Mouse (Mus musculus) embryo, embryonic 10.5 days (tissue): Measurements from ENCODE around the gene Igfbp7.

Experiments used
- DNase-seq: peaks from one replicate; pipeline ENCODE4 v3.0.0-alpha.2; 2015; ENCODE audit warnings: low spot score

The Igfbp7 gene

GRCm38 (mm10) chr5:77379434-77380135 is 28.3 kb downstream of the Igfbp7 start:
- DNase-seq = no peak

- DNase-seq = no peak
These were observed 29.8 kb downstream of the Igfbp7 start for GRCm38 (mm10) chr5:77378027-77378426.

- DNase-seq = no peak
These were observed 32.3 kb downstream of the Igfbp7 start for GRCm38 (mm10) chr5:77375546-77375945.

GRCm38 (mm10) chr5:77374945-77375344 is 32.9 kb downstream of the Igfbp7 start:
- DNase-seq = no peak

GRCm38 (mm10) chr5:77372778-77373177 is 35.1 kb downstream of the Igfbp7 start:
- DNase-seq = peak; percentile 40

GRCm38 (mm10) chr5:77372242-77372641 is 35.6 kb downstream of the Igfbp7 start:
- no peak for DNase-seq

- no peak for DNase-seq
These were observed 37.4 kb downstream of the Igfbp7 start for GRCm38 (mm10) chr5:77370378-77370892.

- DNase-seq = no peak
These were observed 38.4 kb downstream of the Igfbp7 start for GRCm38 (mm10) chr5:77369394-77369793.

- no peak for DNase-seq
These were observed 39.6 kb downstream of the Igfbp7 start for GRCm38 (mm10) chr5:77368194-77368593.

GRCm38 (mm10) chr5:77367682-77368081 is 40.2 kb downstream of the Igfbp7 start:
- DNase-seq = no peak

- no peak for DNase-seq
These were observed 40.7 kb downstream of the Igfbp7 start for GRCm38 (mm10) chr5:77367145-77367544.

- DNase-seq = no peak
These were observed 41.5 kb downstream of the Igfbp7 start for GRCm38 (mm10) chr5:77366313-77366712.

GRCm38 (mm10) chr5:77364443-77365038 is 43.3 kb downstream of the Igfbp7 start:
- DNase-seq = no peak

GRCm38 (mm10) chr5:77363650-77364049 is 44.2 kb downstream of the Igfbp7 start:
- no peak for DNase-seq

- no peak for DNase-seq
These were observed 45.7 kb downstream of the Igfbp7 start for GRCm38 (mm10) chr5:77362120-77362519.

GRCm38 (mm10) chr5:77361006-77361405 is 46.8 kb downstream of the Igfbp7 start:
- DNase-seq = no peak

GRCm38 (mm10) chr5:77359971-77360370 is 47.9 kb downstream of the Igfbp7 start:
- no peak for DNase-seq

GRCm38 (mm10) chr5:77358347-77358746 is 49.5 kb downstream of the Igfbp7 start:
- peak; percentile 76 for DNase-seq

- DNase-seq = peak; percentile 79
These were observed 50.3 kb downstream of the Igfbp7 start for GRCm38 (mm10) chr5:77357405-77358149.

GRCm38 (mm10) chr5:77355307-77356265 is 52.3 kb downstream of the Igfbp7 start:
- DNase-seq = no peak

GRCm38 (mm10) chr5:77354361-77354787 is 53.5 kb downstream of the Igfbp7 start:
- peak; percentile 93 for DNase-seq

GRCm38 (mm10) chr5:77351691-77352090 is 56.1 kb downstream of the Igfbp7 start:
- no peak for DNase-seq
